Mouse (Mus musculus) lung, adult 2 months (tissue): Measurements from ENCODE around the gene Rbm28.

Source experiments
- CTCF ChIP-seq: fragments of 200-500 bp; IDR thresholded peaks from 2 replicates; pipeline ENCODE4 v1.5.1; 2011; ENCODE audit warnings: mild to moderate bottlenecking, low read length, control low read depth; ENCODE audit not compliant: insufficient read depth
- POLR2A ChIP-seq: fragments of 200-500 bp; IDR thresholded peaks from 2 replicates; pipeline ENCODE4 v1.6.1; 2011; ENCODE audit warnings: low read depth, mild to moderate bottlenecking, control low read depth, low read length, borderline replicate concordance; ENCODE audit errors: extremely low read depth

- TF ChIP-seq CTCF, result no peak
- no peak for TF ChIP-seq POLR2A
Measured at GRCm38 (mm10) chr6:29199223-29199855, 34.5 kb upstream of the Rbm28 start.
